Mouse (Mus musculus) lung, postnatal 0 days (tissue): ENCODE results near the gene C1d. TPM values are rescaled to one million over a fixed set of nuclear protein-coding genes. Genes with fewer than 3 reads are reported as not detected.

Source experiments
- ATAC-seq: fragments of 200-750 bp; cut with Nextera tagmentation; 2 replicates; pipeline ENCODE4 v1.8.0; 2017; ENCODE audit warnings: moderate library complexity
- DNase-seq: peaks from one replicate; pipeline ENCODE4 v3.0.0-alpha.2; 2016; ENCODE audit warnings: low spot score
- H3K27ac ChIP-seq: fragments of 300-500 bp; sonication (generic); 2 replicates; pipeline ENCODE4 v1.5.1; 2014; ENCODE audit warnings: antibody characterized with exemption, mild to moderate bottlenecking, low read length, mixed read lengths
- H3K27me3 ChIP-seq: fragments of 300-500 bp; sonication (generic); replicated peaks from 2 replicates; pipeline ENCODE4 v1.6.1; 2014; ENCODE audit warnings: low read length, mixed read lengths; ENCODE audit not compliant: insufficient read depth
- H3K36me3 ChIP-seq: fragments of 300-500 bp; sonication (generic); 2 replicates; pipeline ENCODE4 v1.6.1; 2014; ENCODE audit warnings: low read length, mixed read lengths; ENCODE audit not compliant: insufficient read depth
- H3K4me1 ChIP-seq: fragments of 300-500 bp; sonication (generic); 2 replicates; pipeline ENCODE4 v1.6.1; 2014; ENCODE audit warnings: antibody characterized with exemption, low read depth, low read length, mixed read lengths; ENCODE audit not compliant: insufficient read depth
- H3K4me2 ChIP-seq: fragments of 300-500 bp; sonication (generic); replicated peaks from 2 replicates; pipeline ENCODE4 v1.6.1; 2014; ENCODE audit warnings: low read depth, mild to moderate bottlenecking, low read length, moderate library complexity, mixed read lengths
- H3K4me3 ChIP-seq: fragments of 300-500 bp; sonication (generic); 2 replicates; pipeline ENCODE4 v1.5.1; 2014; ENCODE audit warnings: low read depth, low read length
- H3K9ac ChIP-seq: fragments of 300-500 bp; sonication (generic); replicated peaks from 2 replicates; pipeline ENCODE4 v1.6.1; 2014; ENCODE audit warnings: low read depth, mild to moderate bottlenecking
- H3K9me3 ChIP-seq: fragments of 300-500 bp; sonication (generic); 2 replicates; pipeline ENCODE4 v1.6.1; 2016; ENCODE audit warnings: low read length, mixed read lengths
- CTCF ChIP-seq: IDR thresholded peaks from 2 replicates; pipeline ENCODE4 v1.5.1; 2016; ENCODE audit warnings: antibody characterized with exemption, mild to moderate bottlenecking
- EP300 ChIP-seq: IDR thresholded peaks from 2 replicates; pipeline ENCODE4 v1.6.1; 2016; ENCODE audit warnings: antibody characterized with exemption, mild to moderate bottlenecking, control low read depth
- WGBS: fragments of 180-500 bp; shearing (Covaris S2); extraction: QIAGEN DNeasy Blood & Tissue Kit; methylation state at CpG from one replicate; pipeline ENCODE4 v1.1.7; 2014; 5-methylcytosine and 5-hydroxymethylcytosine counted together
- polyA plus RNA-seq: library from polyadenylated mRNA; unstranded; fragments of >200 nt; fragmentation: Nextera tagmentation; extraction: Ambion mirVana; gene quantifications from 2 replicates; pipeline ENCODE4 v1.2.1, GENCODE M21; 2015

C1d gene
- 65.8 and 66.5 TPM in 2 replicates for polyA plus RNA-seq

DNA sequence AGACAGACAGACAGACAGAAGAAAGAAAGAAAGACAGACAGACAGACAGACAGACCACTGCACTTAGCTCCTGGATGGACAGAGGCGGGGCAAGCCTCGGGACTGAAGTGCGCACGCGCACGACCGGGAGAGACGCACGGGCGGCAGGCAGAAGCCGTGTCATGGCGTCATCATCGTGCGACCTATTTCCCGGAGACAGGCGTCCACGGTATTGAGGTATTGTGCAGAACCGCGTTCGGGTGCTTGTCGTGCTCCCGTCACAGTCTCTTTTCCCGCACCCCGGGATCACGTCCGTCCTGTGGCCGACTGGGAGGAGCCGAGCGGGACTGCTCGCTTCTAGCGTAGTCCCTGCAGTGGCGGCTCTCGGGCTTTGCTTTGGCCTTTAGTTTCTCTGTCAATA, at the start of gene C1d:
Gene C1d, plus strand, starts transcription at position 137 of the 400 bp plus-strand sequence.
- peak; percentile 97 for ATAC-seq
- H3K27ac ChIP-seq = peak within 1 kb of the TSS; percentile 94
- H3K9ac ChIP-seq = peak within 1 kb of the TSS; percentile 96
- no peaks in the 10 kb centered on the region for H3K9me3 ChIP-seq
- H3K36me3 ChIP-seq = no peaks in the 10 kb centered on the region
- peak; percentile 98 for DNase-seq
- H3K4me3 ChIP-seq = peak within 1 kb of the TSS; percentile 98
- H3K4me2 ChIP-seq = peak within 1 kb of the TSS; percentile 68
- TF ChIP-seq CTCF (no peak), EP300 (no peak; the same call in 1 of the 2 replicates)
- 1% methylated on average over 33 of the region's 33 CpGs for WGBS
- peaks cover 5% of the 10 kb centered on the region; the same call in 1 of the 2 replicates for H3K4me1 ChIP-seq
- H3K27me3 ChIP-seq = no peaks in the 10 kb centered on the region

DNA sequence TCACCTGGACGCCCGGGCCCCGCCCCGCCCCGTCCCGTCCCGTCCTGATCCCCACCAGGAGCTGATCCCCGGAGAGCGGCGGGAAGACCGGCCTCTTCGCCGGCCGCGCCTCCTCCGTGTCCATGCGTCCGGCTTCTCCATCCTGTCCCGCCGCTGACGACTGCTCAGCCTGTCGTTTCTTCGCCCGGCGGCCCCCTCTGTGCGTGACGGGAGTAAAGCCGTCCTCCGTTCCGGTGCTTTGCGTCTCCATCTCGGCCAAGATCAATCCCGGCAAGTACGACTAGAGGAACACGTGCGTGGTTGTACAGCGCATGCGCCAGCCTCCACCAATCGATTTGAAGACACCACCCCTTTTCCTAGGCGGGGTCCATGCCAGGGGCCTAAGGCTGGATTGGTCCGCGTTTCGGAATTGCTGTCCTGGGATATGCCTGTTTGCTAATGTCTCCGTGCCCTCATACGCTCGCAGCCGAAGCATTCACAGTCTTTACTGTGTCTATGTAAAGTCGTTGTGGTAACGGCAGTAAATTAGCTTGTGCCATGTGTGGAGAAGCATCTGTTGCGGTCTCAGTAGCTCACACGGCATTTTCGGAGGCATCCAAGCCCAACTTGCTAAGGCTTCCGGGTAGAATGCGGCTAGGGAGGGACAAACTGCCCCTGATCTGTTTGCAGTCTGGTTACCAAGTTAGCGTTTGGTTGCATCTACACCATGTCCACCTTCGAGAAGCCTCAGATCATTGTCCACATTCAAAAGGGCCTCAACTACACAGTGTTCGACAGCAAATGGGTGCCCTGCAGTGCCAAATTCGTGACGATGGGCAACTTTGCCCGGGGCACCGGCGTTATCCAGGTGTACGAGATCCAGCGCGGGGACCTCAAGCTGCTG, 45.9 kb upstream of the C1d start, which contains the start of gene Pno1:
Gene Pno1, minus strand, starts transcription at position 311 of the 883 bp plus-strand sequence.
- ATAC-seq = peak; percentile 99
- WGBS = under 1% methylated on average over 64 of the region's 65 CpGs

DNA sequence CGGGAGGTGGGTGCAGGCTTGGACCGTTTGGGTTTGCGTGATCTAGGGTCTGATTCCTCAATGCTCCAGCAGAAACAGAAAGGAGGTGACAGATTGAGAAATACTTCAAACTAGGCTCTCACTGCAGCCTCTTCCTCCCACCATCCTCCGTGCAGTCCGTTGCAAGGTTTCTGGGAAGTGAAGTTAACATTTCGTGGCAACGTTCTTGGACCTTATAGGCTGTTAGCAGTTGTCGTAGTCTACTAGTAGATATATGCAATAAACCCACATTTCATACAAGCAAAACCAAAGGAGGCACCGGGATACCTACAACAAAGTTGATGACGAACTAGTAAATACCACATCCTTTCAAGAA, 45.3 kb upstream of the C1d start:
- ATAC-seq = no peak; the same call in 1 of the 2 replicates
- H3K27ac ChIP-seq = peak overlapping the region; percentile 57
- H3K27me3 ChIP-seq = no peaks in the 10 kb centered on the region
- DNase-seq = no peak
- H3K4me1 ChIP-seq = peaks cover 11% of the 10 kb centered on the region
- H3K4me2 ChIP-seq = peak overlapping the region; percentile 64
- H3K9ac ChIP-seq = peak overlapping the region; percentile 76
- H3K9me3 ChIP-seq = no peaks in the 10 kb centered on the region
- 2% methylated on average over 10 of the region's 10 CpGs for WGBS
- peak overlapping the region; percentile 75 for H3K4me3 ChIP-seq
- H3K36me3 ChIP-seq = no peaks in the 10 kb centered on the region
- no peak for TF ChIP-seq EP300
- TF ChIP-seq CTCF = no peak

More for the DNA sequence above, 45.9 kb upstream of the C1d start, which contains the start of gene Pno1:
- peak within 1 kb of the TSS; percentile 76 for H3K9ac ChIP-seq
- no peaks in the 10 kb centered on the region for H3K9me3 ChIP-seq
- H3K4me1 ChIP-seq = peaks cover 11% of the 10 kb centered on the region
- peak within 1 kb of the TSS; percentile 57 for H3K27ac ChIP-seq
- no peaks in the 10 kb centered on the region for H3K36me3 ChIP-seq
- H3K4me2 ChIP-seq = peak within 1 kb of the TSS; percentile 64
- TF ChIP-seq EP300 = peak; percentile 89
- no peak for TF ChIP-seq CTCF
- peak; percentile 99 for DNase-seq
- H3K4me3 ChIP-seq = peak within 1 kb of the TSS; percentile 75
- H3K27me3 ChIP-seq = no peaks in the 10 kb centered on the region

DNA sequence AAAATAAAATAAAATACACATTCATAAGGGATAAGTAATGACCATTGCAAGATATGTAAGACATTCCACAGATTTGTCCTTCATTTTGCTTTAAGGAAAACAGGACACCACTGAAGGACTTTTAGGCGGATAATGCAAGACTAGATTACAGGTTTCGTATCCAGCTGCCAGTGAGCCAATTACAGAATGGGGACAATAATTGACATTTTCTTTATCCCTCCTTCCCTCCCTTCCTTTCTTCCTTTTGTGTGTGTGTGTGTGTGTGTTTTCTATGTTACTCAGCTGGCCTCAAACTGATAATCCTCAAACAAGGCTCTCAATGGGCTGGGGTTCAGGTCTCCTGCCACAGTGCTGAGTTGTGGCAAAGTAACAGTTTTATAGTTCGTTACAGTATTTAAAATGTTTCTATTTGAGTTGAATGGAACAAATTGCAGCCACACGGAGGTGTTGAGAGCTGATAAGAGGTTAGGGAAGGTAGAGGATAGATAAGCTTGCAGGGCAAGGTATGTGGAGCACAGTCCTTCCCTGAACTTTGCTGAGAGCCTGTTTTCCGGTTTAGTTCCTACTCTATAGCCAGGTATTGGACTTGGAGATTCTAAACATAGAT, 44.4 kb upstream of the C1d start:
- no peak overlapping the region for H3K4me3 ChIP-seq
- H3K9me3 ChIP-seq = no peaks in the 10 kb centered on the region
- TF ChIP-seq EP300 (no peak), CTCF (no peak)
- no peak overlapping the region for H3K9ac ChIP-seq
- peaks cover 11% of the 10 kb centered on the region for H3K4me1 ChIP-seq
- no peak overlapping the region for H3K27ac ChIP-seq
- WGBS = 58% methylated on average over 5 of the region's 5 CpGs
- H3K27me3 ChIP-seq = no peaks in the 10 kb centered on the region
- H3K36me3 ChIP-seq = no peaks in the 10 kb centered on the region
- H3K4me2 ChIP-seq = no peak overlapping the region
- ATAC-seq (no peak), DNase-seq (no peak)

DNA sequence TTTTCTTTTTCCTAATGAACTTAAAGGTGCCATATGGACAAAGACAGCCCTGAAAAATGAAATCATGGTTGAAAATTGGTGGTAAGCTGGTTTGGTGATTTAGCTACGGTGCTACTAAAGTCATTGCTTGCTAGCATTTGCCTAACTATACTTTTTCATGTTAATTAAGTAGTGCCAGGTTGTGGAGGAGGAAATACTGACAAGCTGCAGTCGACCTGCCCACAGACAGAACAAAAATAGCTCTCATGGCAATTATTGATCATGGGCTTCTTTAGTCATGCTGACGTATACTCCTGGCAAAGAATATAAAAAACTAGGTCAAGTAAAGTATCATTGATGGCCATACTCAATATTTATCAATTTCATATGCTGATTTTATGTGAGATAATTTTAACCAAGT, 41.9 kb upstream of the C1d start:
- H3K4me1 ChIP-seq = peaks cover 11% of the 10 kb centered on the region
- no peak for ATAC-seq
- TF ChIP-seq CTCF = no peak
- TF ChIP-seq EP300 = no peak
- H3K27ac ChIP-seq = no peak overlapping the region
- H3K9me3 ChIP-seq = no peaks in the 10 kb centered on the region
- H3K36me3 ChIP-seq = no peaks in the 10 kb centered on the region
- H3K4me3 ChIP-seq = no peak overlapping the region
- WGBS = 86% methylated on average over 3 of the region's 3 CpGs
- no peak for DNase-seq
- no peak overlapping the region for H3K9ac ChIP-seq
- no peak overlapping the region for H3K4me2 ChIP-seq
- H3K27me3 ChIP-seq = no peaks in the 10 kb centered on the region

DNA sequence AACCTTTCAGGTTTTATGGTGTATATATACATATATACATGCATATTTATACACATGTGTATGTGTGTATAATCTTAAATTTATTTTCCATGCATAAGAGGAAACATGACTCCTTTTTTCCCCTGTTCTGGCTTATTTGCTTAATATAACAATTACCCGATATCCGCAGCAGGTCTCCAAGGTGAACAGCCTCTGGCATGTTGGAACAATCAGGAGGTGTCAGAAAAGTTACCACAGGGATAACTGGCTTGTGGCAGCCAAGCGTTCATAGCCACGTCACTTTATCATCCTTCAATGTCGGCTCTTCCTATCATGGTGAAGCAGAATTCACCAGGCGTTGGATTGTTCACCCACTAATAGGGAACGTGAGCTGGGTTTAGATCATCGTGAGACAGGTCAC, 36.3 kb upstream of the C1d start:
- Histone ChIP-seq H3K36me3 (peaks cover 4% of the 10 kb centered on the region; the same call in 1 of the 2 replicates), H3K27me3 (no peaks in the 10 kb centered on the region), H3K4me2 (no peak overlapping the region), H3K9ac (no peak overlapping the region), H3K9me3 (no peaks in the 10 kb centered on the region), H3K4me1 (no peaks in the 10 kb centered on the region), H3K27ac (no peak overlapping the region), H3K4me3 (no peak overlapping the region)
- no peak for TF ChIP-seq CTCF
- no peak for TF ChIP-seq EP300
- WGBS = 94% methylated on average over 8 of the region's 8 CpGs
- ATAC-seq (no peak), DNase-seq (no peak)
